Comparison of ENCODE assay signal across 11 mouse cellular contexts in genomic region chr6:38787811-38788509, GRCm38 (mm10).
DNase-seq lines count a peak whose midpoint lies in the region; TF ChIP-seq lines count a peak whose summit lies in the region.
"Had no signal": no experiment of that assay in that cellular context is flagged by ENCODE, and none has a peak within 500 bp of the region (broad histone marks: within the 10 kb centered on the region; RNA-seq: fewer than 3 reads in every experiment).

No protein-coding gene starts in this region.

- no peaks in the 10 kb centered on the region for H3K36me3 ChIP-seq in C2C12 (ENCODE audit: control insufficient read depth, insufficient read depth)

- TF ChIP-seq CTCF in gastrocnemius, adult 2 months (IDR thresholded peaks at IDR 0.05): no peak
- no peak for TF ChIP-seq CTCF in C2C12 (IDR thresholded peaks at IDR 0.05; ENCODE audit: control insufficient read depth, insufficient read depth, insufficient read length)
- no peak for TF ChIP-seq CTCF in lung, adult 2 months (IDR thresholded peaks at IDR 0.05; ENCODE audit: insufficient read depth, low read length)

- peaks cover 16% of the 10 kb centered on the region for H3K79me2 ChIP-seq in C2C12 (ENCODE audit: control insufficient read depth, insufficient read depth)

- H3K27ac ChIP-seq in gastrocnemius, adult 2 months: peak overlapping the region; percentile 38; the same call in 1 of the 2 replicates
- H3K27ac ChIP-seq: left cerebral cortex, adult 2 months; neural tube, embryonic 12.5 days had no signal

- peak; percentile 24 for DNase-seq in gastrocnemius, adult 2 months
- no peak for DNase-seq in gastrocnemius, postnatal 14 days
- peak; percentile 21 for DNase-seq in cerebellum, adult 8-10 months
- DNase-seq in left cerebral cortex, postnatal 25 days (ENCODE audit: low spot score in 2 of 2): peak; percentile 33 to 81
- DNase-seq in thymus, postnatal 0 days (ENCODE audit: low spot score): no peak
- DNase-seq in lung, adult 2 months: no peak
- no peak for DNase-seq in urinary bladder, postnatal 10 days (ENCODE audit: low spot score)

- WGBS in lung, adult 2 months: 59% methylated on average over 6 of the region's 6 CpGs

- H3K4me1 ChIP-seq in lung, adult 2 months (ENCODE audit: control insufficient read depth, insufficient read depth, low read length): peaks cover 12% of the 10 kb centered on the region
- H3K4me1 ChIP-seq: neural tube, embryonic 12.5 days had no signal

- no peak overlapping the region for H3K4me3 ChIP-seq in gastrocnemius, adult 2 months
- no peak overlapping the region for H3K4me3 ChIP-seq in C2C12 (ENCODE audit: insufficient read depth, poor library complexity, severe bottlenecking)
- no peak overlapping the region for H3K4me3 ChIP-seq in lung, adult 2 months (replicated peaks; ENCODE audit: extremely low read depth, low read depth, low read length)
- H3K4me3 ChIP-seq: embryonic facial prominence, embryonic 13.5 days; left cerebral cortex, adult 2 months; neural tube, embryonic 12.5 days had no signal

- H3ac ChIP-seq in C2C12 (ENCODE audit: control insufficient read depth, insufficient read length, low read depth): no peak overlapping the region

- intact Hi-C loops in gastrocnemius, adult 2 months (cut with DNase I): no loop called here
- intact Hi-C loops in gastrocnemius, postnatal 14 days (cut with DNase I; ENCODE audit: low total_unique reads): no loop called here
- intact Hi-C loops in left cerebral cortex, postnatal 25 days (cut with DNase I): loop anchor here (5.0 kb wide), 1 partner anchor 279 kb away; no protein-coding TSS in a partner anchor

- H3K79me3 ChIP-seq in C2C12 (ENCODE audit: low read depth): peaks cover 2% of the 10 kb centered on the region

- no peaks in the 10 kb centered on the region for H3K27me3 ChIP-seq in C2C12 (ENCODE audit: control insufficient read depth, insufficient read depth, insufficient read length)
- H3K27me3 ChIP-seq: embryonic facial prominence, embryonic 13.5 days; neural tube, embryonic 12.5 days had no signal

- TF ChIP-seq POLR2A in lung, adult 2 months (IDR thresholded peaks at IDR 0.05; ENCODE audit: borderline replicate concordance, extremely low read depth, low read depth, low read length): no peak

TF ChIP-seq in C2C12, 6 proteins besides CTCF, POLR2A, EP300 and RAD21:
- TF ChIP-seq CEBPB (IDR thresholded peaks at IDR 0.05; ENCODE audit: low read depth) (peak; percentile 38), USF1 (IDR thresholded peaks at IDR 0.05; ENCODE audit: low read depth) (no peak), MYOD1 (IDR thresholded peaks at IDR 0.05; ENCODE audit: control insufficient read depth, insufficient read length, low read depth) (no peak), FOSL1 (IDR thresholded peaks at IDR 0.05; ENCODE audit: insufficient read depth, low read length, poor library complexity, severe bottlenecking) (no peak)

Comparison
In these comparisons a context has a peak if more than half of its experiments do, and no peak if none do; other contexts are left out.
1. DNase-seq: peak in gastrocnemius, adult 2 months (single experiment), cerebellum, adult 8-10 months (single experiment) and left cerebral cortex, postnatal 25 days (2 of 2); none in gastrocnemius, postnatal 14 days (single experiment), thymus, postnatal 0 days (single experiment), lung, adult 2 months (single experiment) and urinary bladder, postnatal 10 days (single experiment).